Mouse (Mus musculus): ENCODE measurements at regions not wholly inside any gene's neighbourhood (a gene's known extent, or its start where the extent isn't known, plus 50 kb on each side); places are given as distances from the start of the nearest gene placed in this dataset.

DNA sequence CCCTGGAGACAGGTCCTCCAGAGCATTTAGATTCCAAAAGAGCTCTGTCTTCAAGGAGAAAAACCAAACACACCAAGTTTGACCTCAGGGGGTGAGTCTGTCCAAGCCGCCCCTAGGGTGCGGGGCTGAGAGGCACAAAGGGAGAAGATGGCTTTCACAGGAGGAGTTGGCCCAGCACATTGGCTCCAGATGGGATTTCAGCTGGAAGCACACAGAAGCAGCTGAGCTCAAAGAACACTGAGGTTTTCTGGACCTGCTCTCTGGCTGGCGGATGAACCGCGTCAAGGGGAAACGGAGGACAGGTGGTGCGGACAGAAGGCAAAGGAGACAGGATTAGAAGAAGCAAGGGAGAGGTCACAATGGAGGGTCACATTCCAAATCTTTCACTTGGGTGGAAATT, 466.9 kb downstream of the Prss52 start:
- 77% methylated on average over 7 of the region's 7 CpGs for WGBS
- H3K4me1 ChIP-seq (replicated peaks; ENCODE audit: control insufficient read depth, insufficient read depth, low read length) = no peaks in the 10 kb centered on the region; the same call in 1 of the 2 replicates
- no peak overlapping the region for H3K27ac ChIP-seq (ENCODE audit: low read depth, low read length)
- no peak overlapping the region for H3K4me3 ChIP-seq (ENCODE audit: low read depth, low read length)
- H3K4me2 ChIP-seq (replicated peaks; ENCODE audit: low read depth, low read length) = no peak overlapping the region
- ATAC-seq (ENCODE audit: low FRiP score) (no peak), DNase-seq (ENCODE audit: low spot score) (no peak)
- H3K27me3 ChIP-seq (ENCODE audit: control insufficient read depth, insufficient read depth, low read length) = no peaks in the 10 kb centered on the region
- H3K9me3 ChIP-seq (ENCODE audit: control insufficient read depth, low read length) = no peaks in the 10 kb centered on the region
- H3K9ac ChIP-seq (ENCODE audit: low read depth, low read length) = no peak overlapping the region
- no peaks in the 10 kb centered on the region for H3K36me3 ChIP-seq (ENCODE audit: control insufficient read depth, insufficient read depth, low read length)

GRCm38 (mm10) chr14:64572756-64573155, 468.7 kb downstream of the Prss52 start:
- H3K27me3 ChIP-seq (ENCODE audit: control insufficient read depth, insufficient read depth, low read length) = no peaks in the 10 kb centered on the region
- no peak overlapping the region for H3K4me3 ChIP-seq (ENCODE audit: low read depth, low read length)
- H3K9me3 ChIP-seq (ENCODE audit: control insufficient read depth, low read length) = no peaks in the 10 kb centered on the region
- ATAC-seq (ENCODE audit: low FRiP score) (no peak), DNase-seq (ENCODE audit: low spot score) (no peak)
- H3K4me1 ChIP-seq (replicated peaks; ENCODE audit: control insufficient read depth, insufficient read depth, low read length) = no peaks in the 10 kb centered on the region; the same call in 1 of the 2 replicates
- H3K27ac ChIP-seq (ENCODE audit: low read depth, low read length) = no peak overlapping the region
- H3K4me2 ChIP-seq (replicated peaks; ENCODE audit: low read depth, low read length) = no peak overlapping the region
- 86% methylated on average over 2 of the region's 2 CpGs for WGBS
- no peak overlapping the region for H3K9ac ChIP-seq (ENCODE audit: low read depth, low read length)
- H3K36me3 ChIP-seq (ENCODE audit: control insufficient read depth, insufficient read depth, low read length) = no peaks in the 10 kb centered on the region

DNA sequence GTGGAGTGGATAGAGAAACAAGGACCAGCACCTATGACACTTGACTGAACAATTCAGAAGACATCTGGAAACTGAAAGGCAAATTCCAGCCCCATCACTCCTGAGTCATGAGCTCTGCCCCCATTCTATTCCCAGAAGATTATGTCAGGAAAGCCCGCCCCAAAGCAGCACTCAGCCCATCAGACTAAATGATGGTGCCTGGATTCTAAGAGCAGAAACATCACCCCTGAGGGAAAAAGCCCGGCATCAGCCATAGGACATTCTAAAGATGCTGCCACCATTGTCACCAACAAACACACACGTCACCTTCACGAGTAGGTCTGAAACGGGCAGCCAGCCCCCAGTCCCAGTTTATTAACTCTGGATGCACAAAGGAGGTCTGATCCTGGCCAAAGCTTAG, 469.7 kb downstream of the Prss52 start:
- ATAC-seq (ENCODE audit: low FRiP score) = no peak
- no peaks in the 10 kb centered on the region; the same call in 1 of the 2 replicates for H3K4me1 ChIP-seq (replicated peaks; ENCODE audit: control insufficient read depth, insufficient read depth, low read length)

GRCm38 (mm10) chr14:64574277-64574676, 470.2 kb downstream of the Prss52 start:
- Histone ChIP-seq H3K36me3 (ENCODE audit: control insufficient read depth, insufficient read depth, low read length) (no peaks in the 10 kb centered on the region), H3K9me3 (ENCODE audit: control insufficient read depth, low read length) (no peaks in the 10 kb centered on the region), H3K4me3 (ENCODE audit: low read depth, low read length) (no peak overlapping the region), H3K27me3 (ENCODE audit: control insufficient read depth, insufficient read depth, low read length) (no peaks in the 10 kb centered on the region), H3K9ac (ENCODE audit: low read depth, low read length) (0 out of 2 replicates have a peak overlapping the region, but pooled peaks have one; percentile 17), H3K27ac (ENCODE audit: low read depth, low read length) (peak overlapping the region; percentile 72), H3K4me2 (replicated peaks; ENCODE audit: low read depth, low read length) (peak overlapping the region; percentile 20; the same call in 1 of the 2 replicates), H3K4me1 (replicated peaks; ENCODE audit: control insufficient read depth, insufficient read depth, low read length) (no peaks in the 10 kb centered on the region; the same call in 1 of the 2 replicates)
- DNase-seq (ENCODE audit: low spot score) (peak; percentile 19), ATAC-seq (ENCODE audit: low FRiP score) (no peak)
- WGBS = 54% methylated on average over 7 of the region's 7 CpGs

More for the DNA sequence above, 469.7 kb downstream of the Prss52 start:
- no peaks in the 10 kb centered on the region for H3K27me3 ChIP-seq (ENCODE audit: control insufficient read depth, insufficient read depth, low read length)
- no peaks in the 10 kb centered on the region for H3K9me3 ChIP-seq (ENCODE audit: control insufficient read depth, low read length)
- H3K4me3 ChIP-seq (ENCODE audit: low read depth, low read length) = no peak overlapping the region
- H3K9ac ChIP-seq (ENCODE audit: low read depth, low read length) = no peak overlapping the region
- DNase-seq (ENCODE audit: low spot score) = peak; percentile 8
- peak overlapping the region; percentile 72; the same call in 1 of the 2 replicates for H3K27ac ChIP-seq (ENCODE audit: low read depth, low read length)
- WGBS = 57% methylated on average over 5 of the region's 5 CpGs
- H3K36me3 ChIP-seq (ENCODE audit: control insufficient read depth, insufficient read depth, low read length) = no peaks in the 10 kb centered on the region
- no peak overlapping the region for H3K4me2 ChIP-seq (replicated peaks; ENCODE audit: low read depth, low read length)

- Histone ChIP-seq H3K36me3 (ENCODE audit: control insufficient read depth, insufficient read depth, low read length) (no peaks in the 10 kb centered on the region), H3K27ac (ENCODE audit: low read depth, low read length) (no peak overlapping the region; the same call in 1 of the 2 replicates), H3K4me3 (ENCODE audit: low read depth, low read length) (no peak overlapping the region), H3K4me1 (replicated peaks; ENCODE audit: control insufficient read depth, insufficient read depth, low read length) (no peaks in the 10 kb centered on the region; the same call in 1 of the 2 replicates), H3K27me3 (ENCODE audit: control insufficient read depth, insufficient read depth, low read length) (no peaks in the 10 kb centered on the region), H3K4me2 (replicated peaks; ENCODE audit: low read depth, low read length) (peak overlapping the region; percentile 20; the same call in 1 of the 2 replicates), H3K9me3 (ENCODE audit: control insufficient read depth, low read length) (no peaks in the 10 kb centered on the region), H3K9ac (ENCODE audit: low read depth, low read length) (no peak overlapping the region)
- DNase-seq (ENCODE audit: low spot score) = no peak
- ATAC-seq (ENCODE audit: low FRiP score) = no peak
- WGBS = 81% methylated on average over 6 of the region's 6 CpGs
These were observed 470.7 kb downstream of the Prss52 start for GRCm38 (mm10) chr14:64574773-64575172.

DNA sequence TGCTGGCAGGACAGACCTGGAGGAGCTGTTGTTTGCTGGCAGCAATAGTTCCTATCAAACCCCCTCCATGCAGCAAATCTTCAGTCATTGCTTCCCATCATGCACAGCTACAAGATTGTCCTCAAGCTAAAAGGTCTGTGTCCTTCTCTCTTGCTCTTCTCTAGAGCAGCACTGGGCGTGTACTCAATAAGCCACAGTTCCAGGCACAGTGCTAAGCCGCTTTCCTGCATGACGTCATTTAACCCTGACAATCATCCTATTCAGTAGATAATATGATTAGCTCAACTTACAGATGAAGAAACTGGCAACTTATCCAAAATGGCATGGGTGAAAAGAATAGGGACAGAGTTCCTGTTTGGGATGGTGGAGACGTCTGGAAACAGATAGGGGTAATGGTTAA, 471.9 kb downstream of the Prss52 start:
- H3K4me2 ChIP-seq (replicated peaks; ENCODE audit: low read depth, low read length) = no peak overlapping the region
- WGBS = 69% methylated on average over 4 of the region's 4 CpGs

DNA sequence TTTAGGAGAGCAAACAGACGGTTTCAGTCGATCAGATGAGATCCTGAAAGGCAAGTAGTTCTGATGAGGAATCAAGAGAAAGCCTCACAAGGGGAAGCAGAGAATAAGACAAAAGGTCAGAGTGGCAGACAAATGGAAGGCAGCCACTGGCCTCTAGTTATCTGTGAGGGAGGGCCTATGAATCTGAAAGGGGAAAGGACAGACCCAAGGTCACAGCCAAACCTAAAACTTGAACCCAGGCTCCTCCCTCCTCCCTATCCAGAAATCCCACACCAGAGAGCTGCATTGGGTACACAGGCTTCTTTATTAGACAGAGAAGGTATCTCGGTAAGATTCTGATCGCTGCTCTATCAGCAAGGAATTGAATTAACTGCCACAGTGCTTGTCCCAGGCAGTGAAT, 476.0 kb downstream of the Prss52 start:
- no peaks in the 10 kb centered on the region for H3K9me3 ChIP-seq (ENCODE audit: control insufficient read depth, low read length)
- no peak overlapping the region for H3K4me2 ChIP-seq (replicated peaks; ENCODE audit: low read depth, low read length)
- ATAC-seq (ENCODE audit: low FRiP score) = no peak
- no peak overlapping the region for H3K9ac ChIP-seq (ENCODE audit: low read depth, low read length)
- no peak overlapping the region for H3K27ac ChIP-seq (ENCODE audit: low read depth, low read length)
- no peak overlapping the region for H3K4me3 ChIP-seq (ENCODE audit: low read depth, low read length)
- 76% methylated on average over 4 of the region's 4 CpGs for WGBS
- no peaks in the 10 kb centered on the region for H3K36me3 ChIP-seq (ENCODE audit: control insufficient read depth, insufficient read depth, low read length)
- no peak for DNase-seq (ENCODE audit: low spot score)
- H3K4me1 ChIP-seq (replicated peaks; ENCODE audit: control insufficient read depth, insufficient read depth, low read length) = 0 out of 2 replicates have a peak, but pooled peaks cover 3% of the 10 kb centered on the region
- H3K27me3 ChIP-seq (ENCODE audit: control insufficient read depth, insufficient read depth, low read length) = peaks cover 5% of the 10 kb centered on the region; the same call in 1 of the 2 replicates

More for the DNA sequence above, 471.9 kb downstream of the Prss52 start:
- Histone ChIP-seq H3K36me3 (ENCODE audit: control insufficient read depth, insufficient read depth, low read length) (no peaks in the 10 kb centered on the region), H3K4me1 (replicated peaks; ENCODE audit: control insufficient read depth, insufficient read depth, low read length) (peaks cover 2% of the 10 kb centered on the region; the same call in 1 of the 2 replicates), H3K9ac (ENCODE audit: low read depth, low read length) (no peak overlapping the region), H3K4me3 (ENCODE audit: low read depth, low read length) (no peak overlapping the region), H3K27ac (ENCODE audit: low read depth, low read length) (no peak overlapping the region), H3K9me3 (ENCODE audit: control insufficient read depth, low read length) (no peaks in the 10 kb centered on the region), H3K27me3 (ENCODE audit: control insufficient read depth, insufficient read depth, low read length) (no peaks in the 10 kb centered on the region)
- ATAC-seq (ENCODE audit: low FRiP score) (no peak), DNase-seq (ENCODE audit: low spot score) (no peak)

- no peak for ATAC-seq (ENCODE audit: low FRiP score)
These were observed 476.8 kb downstream of the Prss52 start for GRCm38 (mm10) chr14:64580862-64581261.

DNA sequence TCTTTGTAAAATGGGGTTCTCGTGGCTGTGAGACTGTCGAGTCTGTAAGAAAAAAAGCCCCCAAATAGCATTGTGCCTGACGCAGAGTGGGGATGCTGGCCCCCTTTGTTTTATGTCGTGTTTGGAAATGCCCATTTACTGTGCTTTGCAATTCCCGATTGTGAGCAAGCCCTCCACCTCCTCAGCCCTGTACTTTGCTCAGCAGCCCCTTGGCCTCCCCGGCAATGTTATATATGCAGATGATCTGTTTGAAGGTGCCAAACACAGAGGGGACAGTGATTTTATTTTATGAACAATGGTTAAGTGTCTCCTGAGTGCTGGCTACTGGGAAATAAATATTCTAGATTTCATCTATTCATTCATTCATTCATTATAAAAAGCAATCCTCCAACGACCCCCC, 477.6 kb downstream of the Prss52 start:
- ATAC-seq (ENCODE audit: low FRiP score) = no peak
- H3K27me3 ChIP-seq (ENCODE audit: control insufficient read depth, insufficient read depth, low read length) = peaks cover 8% of the 10 kb centered on the region; the same call in 1 of the 2 replicates
- peak overlapping the region; percentile 38; the same call in 1 of the 2 replicates for H3K9ac ChIP-seq (ENCODE audit: low read depth, low read length)
- H3K27ac ChIP-seq (ENCODE audit: low read depth, low read length) = peak overlapping the region; percentile 82
- no peaks in the 10 kb centered on the region for H3K36me3 ChIP-seq (ENCODE audit: control insufficient read depth, insufficient read depth, low read length)
- no peak overlapping the region for H3K4me2 ChIP-seq (replicated peaks; ENCODE audit: low read depth, low read length)
- peak; percentile 25 for DNase-seq (ENCODE audit: low spot score)
- no peaks in the 10 kb centered on the region for H3K9me3 ChIP-seq (ENCODE audit: control insufficient read depth, low read length)
- no peak overlapping the region for H3K4me3 ChIP-seq (ENCODE audit: low read depth, low read length)
- WGBS = 24% methylated on average over 7 of the region's 7 CpGs
- H3K4me1 ChIP-seq (replicated peaks; ENCODE audit: control insufficient read depth, insufficient read depth, low read length) = 0 out of 2 replicates have a peak, but pooled peaks cover 3% of the 10 kb centered on the region

More at GRCm38 (mm10) chr14:64580862-64581261, 476.8 kb downstream of the Prss52 start:
- Histone ChIP-seq H3K4me3 (ENCODE audit: low read depth, low read length) (no peak overlapping the region), H3K27ac (ENCODE audit: low read depth, low read length) (peak overlapping the region; percentile 82), H3K9me3 (ENCODE audit: control insufficient read depth, low read length) (no peaks in the 10 kb centered on the region), H3K4me2 (replicated peaks; ENCODE audit: low read depth, low read length) (no peak overlapping the region), H3K4me1 (replicated peaks; ENCODE audit: control insufficient read depth, insufficient read depth, low read length) (0 out of 2 replicates have a peak, but pooled peaks cover 3% of the 10 kb centered on the region), H3K36me3 (ENCODE audit: control insufficient read depth, insufficient read depth, low read length) (no peaks in the 10 kb centered on the region), H3K9ac (ENCODE audit: low read depth, low read length) (no peak overlapping the region), H3K27me3 (ENCODE audit: control insufficient read depth, insufficient read depth, low read length) (peaks cover 8% of the 10 kb centered on the region; the same call in 1 of the 2 replicates)
- WGBS = 22% methylated on average over 6 of the region's 6 CpGs
- DNase-seq (ENCODE audit: low spot score) = peak; percentile 23
